Mouse (Mus musculus) cortical plate, adult 2 months (tissue): ENCODE measurements at regions not wholly inside any gene's neighbourhood (a gene's known extent, or its start where the extent isn't known, plus 50 kb on each side); places are given as distances from the start of the nearest gene placed in this dataset.

Experiments used
- CTCF ChIP-seq: fragments of 200-500 bp; IDR thresholded peaks from 2 replicates; pipeline ENCODE4 v1.5.1; 2011; ENCODE audit warnings: mild to moderate bottlenecking, control low read depth, low read length; ENCODE audit not compliant: insufficient read depth; ENCODE audit errors: extremely low read depth
- POLR2A ChIP-seq: fragments of 200-500 bp; IDR thresholded peaks from 2 replicates; pipeline ENCODE4 v1.6.1; 2011; ENCODE audit warnings: mild to moderate bottlenecking, low read length, control low read depth; ENCODE audit not compliant: insufficient read depth; ENCODE audit errors: extremely low read depth

GRCm38 (mm10) chr2:139069276-139069961, 424.3 kb upstream of the Sptlc3 start:
- TF ChIP-seq CTCF (no peak), POLR2A (no peak)
